Mouse (Mus musculus): ENCODE data around the gene Tm2d3.

Tm2d3 gene

DNA sequence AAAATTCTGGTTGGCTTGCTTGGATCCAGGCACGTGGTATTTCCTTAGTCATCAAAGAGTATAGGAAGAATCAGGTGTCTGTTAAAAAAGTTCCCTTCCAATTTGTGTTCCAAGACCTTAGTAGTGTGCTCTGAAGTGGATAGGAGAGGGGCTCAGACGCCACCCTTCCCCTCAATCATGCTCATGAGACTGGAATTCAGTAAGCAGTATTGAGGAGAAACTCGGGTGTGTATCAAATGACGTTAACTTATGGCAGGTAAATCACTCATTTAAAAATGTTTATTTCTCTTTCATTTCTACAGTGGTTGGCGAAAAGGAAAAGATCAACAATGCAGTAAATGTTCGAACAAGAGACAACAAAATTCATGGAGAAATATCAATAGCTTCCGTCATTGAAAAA lies at the start of gene Tm2d3:
Gene Tm2d3 (plus strand): TSS at position 301 of the 400 bp plus-strand sequence.
- DNase-seq (ENCODE audit: low spot score in 2 of 2): no peak

- DNase-seq (ENCODE audit: low spot score in 2 of 2): no peak
Measured at GRCm38 (mm10) chr7:65642371-65643304, 48.3 kb upstream of the Tm2d3 start.

DNA sequence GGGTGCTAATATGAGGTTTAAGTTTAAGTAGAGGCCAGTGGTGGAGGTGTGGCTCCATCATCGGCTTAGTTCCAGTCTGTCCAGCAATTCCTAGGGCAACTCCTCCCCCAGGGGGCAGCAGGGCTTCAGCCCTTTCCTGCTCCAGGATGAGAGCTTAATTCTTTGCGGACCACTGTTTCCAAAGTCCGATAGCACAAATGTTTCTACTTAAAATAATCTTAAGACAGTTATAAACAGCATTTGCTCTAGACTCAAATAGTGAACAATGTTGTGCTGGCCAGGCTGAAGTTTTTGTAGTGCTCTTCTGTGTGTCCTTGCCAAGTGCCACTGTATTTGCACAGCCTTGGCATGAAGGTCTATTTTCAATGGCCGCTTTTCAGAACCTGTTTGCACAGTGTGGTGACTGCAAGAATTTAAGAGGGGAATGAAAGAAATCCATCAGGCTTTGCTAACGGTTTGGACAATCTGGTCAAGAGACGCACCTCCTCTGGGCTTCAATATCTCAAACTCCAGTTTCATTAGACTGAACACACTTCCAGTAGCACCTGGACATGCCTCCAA lies 47.0 kb upstream of the Tm2d3 start:
- no peak for DNase-seq (ENCODE audit: low spot score in 2 of 2)

DNA sequence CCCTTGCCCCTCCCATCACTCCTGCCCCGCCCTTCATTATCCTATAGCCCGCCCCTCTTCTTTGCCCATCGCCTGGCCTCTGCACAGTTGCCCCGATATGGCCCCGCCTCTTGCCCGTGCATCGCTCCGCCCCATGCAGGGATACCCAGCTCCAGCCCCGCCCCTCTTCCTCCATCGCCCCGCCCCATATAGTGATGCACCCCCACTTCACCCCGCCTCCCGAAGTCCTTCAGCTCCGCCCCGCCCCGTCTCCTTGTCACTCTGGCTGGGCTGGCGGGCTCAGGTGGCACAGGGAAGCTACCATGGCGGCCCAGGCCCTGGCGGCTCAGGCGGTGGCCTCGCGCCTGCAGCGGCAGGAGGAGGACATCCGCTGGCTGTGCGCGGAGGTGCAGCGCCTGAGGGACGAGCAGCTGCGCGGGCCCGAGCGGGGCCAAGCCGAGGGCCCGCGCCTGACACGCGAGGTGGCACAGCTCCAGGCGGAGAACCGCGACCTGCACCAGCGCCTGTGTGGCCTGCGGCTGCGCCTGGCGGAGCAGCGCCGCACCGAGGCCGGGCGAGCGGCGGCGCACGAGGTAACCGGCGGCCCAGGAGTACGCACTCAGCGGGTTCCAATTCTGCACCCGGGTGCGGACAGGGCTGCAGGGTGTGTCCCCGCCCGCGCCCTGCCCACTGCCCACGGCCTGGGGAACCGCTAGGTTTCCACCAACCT lies 46.2 kb upstream of the Tm2d3 start, which contains the start of gene Tarsl2:
Gene Tarsl2 (plus strand): TSS at position 256 of the 709 bp plus-strand sequence.
- DNase-seq (ENCODE audit: low spot score in 2 of 2): peak; percentile 97 to 100

- DNase-seq (ENCODE audit: low spot score in 2 of 2): no peak
Measured at GRCm38 (mm10) chr7:65645996-65646395, 45.0 kb upstream of the Tm2d3 start.

- DNase-seq (ENCODE audit: low spot score in 2 of 2): no peak
Measured at GRCm38 (mm10) chr7:65650662-65651061, 40.3 kb upstream of the Tm2d3 start.

GRCm38 (mm10) chr7:65657490-65658120 lies 33.4 kb upstream of the Tm2d3 start:
- DNase-seq (ENCODE audit: low spot score in 2 of 2): no peak

- DNase-seq (ENCODE audit: low spot score in 2 of 2): no peak
Measured at GRCm38 (mm10) chr7:65663225-65663790, 27.7 kb upstream of the Tm2d3 start.

- DNase-seq (ENCODE audit: low spot score in 2 of 2): no peak
Measured at GRCm38 (mm10) chr7:65663886-65664285, 27.1 kb upstream of the Tm2d3 start.

- no peak for DNase-seq (ENCODE audit: low spot score in 2 of 2)
Measured at GRCm38 (mm10) chr7:65667491-65667890, 23.5 kb upstream of the Tm2d3 start.

DNA sequence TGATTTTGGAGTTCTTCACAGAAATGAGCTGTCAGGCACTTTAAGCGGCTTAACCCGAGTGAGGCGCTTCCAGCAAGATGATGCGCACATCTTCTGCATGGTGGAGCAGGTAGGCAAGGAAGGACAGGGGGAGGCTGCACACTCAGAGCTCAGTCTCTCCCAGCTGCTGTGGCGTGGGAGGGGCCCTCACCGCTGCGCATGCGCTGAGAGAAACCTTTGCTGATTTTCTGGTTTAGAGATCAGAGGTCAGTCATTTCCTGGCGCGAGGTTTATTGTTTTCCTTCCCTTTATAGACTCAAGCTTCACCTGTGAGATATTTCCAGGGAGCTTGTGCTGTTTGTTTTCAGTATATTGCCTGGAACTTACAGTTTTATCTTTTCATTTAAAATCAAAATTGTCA lies 12.9 kb upstream of the Tm2d3 start:
- no peak for DNase-seq (ENCODE audit: low spot score in 2 of 2)

GRCm38 (mm10) chr7:65678900-65679595 lies 11.9 kb upstream of the Tm2d3 start:
- no peak for DNase-seq (ENCODE audit: low spot score in 2 of 2)

DNA sequence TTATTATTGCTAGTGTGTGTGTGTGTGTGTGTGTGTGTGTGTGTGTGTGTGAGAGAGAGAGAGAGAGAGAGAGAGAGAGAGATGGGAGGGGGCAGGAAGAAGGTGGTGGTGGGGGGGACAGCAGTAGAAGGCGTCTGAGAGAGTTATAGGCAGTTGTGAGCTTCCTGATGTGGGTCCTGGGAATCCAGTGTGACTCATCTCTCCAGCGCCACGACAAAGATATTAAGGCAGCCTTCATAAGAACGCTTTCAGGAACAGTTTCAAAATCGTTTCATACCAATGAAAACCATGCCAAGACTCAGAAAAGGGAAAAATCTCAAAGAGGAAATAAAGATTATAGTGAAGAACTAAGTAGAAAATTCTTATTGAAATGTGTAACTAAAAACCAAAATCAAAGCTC lies 9.8 kb upstream of the Tm2d3 start:
- no peak for DNase-seq (ENCODE audit: low spot score in 2 of 2)

- no peak for DNase-seq (ENCODE audit: low spot score in 2 of 2)
Measured at GRCm38 (mm10) chr7:65684256-65684835, 6.6 kb upstream of the Tm2d3 start.

DNA sequence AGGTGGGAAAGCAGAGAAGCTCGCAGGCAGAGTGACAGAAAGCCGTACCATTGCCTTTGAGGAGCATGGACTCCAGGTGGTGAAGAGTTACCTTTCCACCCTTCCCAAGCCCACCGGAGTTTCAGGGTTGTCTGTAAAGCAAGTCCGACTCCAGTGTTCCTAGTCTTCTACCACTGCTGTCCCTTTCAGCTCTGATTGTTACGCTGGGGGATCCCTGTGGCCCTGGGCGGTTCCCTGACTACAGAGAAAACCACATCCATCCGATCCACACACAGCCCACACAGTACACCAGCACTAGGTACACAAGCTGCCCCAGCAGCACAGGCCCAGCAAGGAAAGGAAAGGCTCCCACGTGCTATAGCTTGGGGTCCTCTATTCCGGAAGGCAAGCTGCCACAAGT lies 4.3 kb upstream of the Tm2d3 start:
- DNase-seq (ENCODE audit: low spot score in 2 of 2): no peak

DNA sequence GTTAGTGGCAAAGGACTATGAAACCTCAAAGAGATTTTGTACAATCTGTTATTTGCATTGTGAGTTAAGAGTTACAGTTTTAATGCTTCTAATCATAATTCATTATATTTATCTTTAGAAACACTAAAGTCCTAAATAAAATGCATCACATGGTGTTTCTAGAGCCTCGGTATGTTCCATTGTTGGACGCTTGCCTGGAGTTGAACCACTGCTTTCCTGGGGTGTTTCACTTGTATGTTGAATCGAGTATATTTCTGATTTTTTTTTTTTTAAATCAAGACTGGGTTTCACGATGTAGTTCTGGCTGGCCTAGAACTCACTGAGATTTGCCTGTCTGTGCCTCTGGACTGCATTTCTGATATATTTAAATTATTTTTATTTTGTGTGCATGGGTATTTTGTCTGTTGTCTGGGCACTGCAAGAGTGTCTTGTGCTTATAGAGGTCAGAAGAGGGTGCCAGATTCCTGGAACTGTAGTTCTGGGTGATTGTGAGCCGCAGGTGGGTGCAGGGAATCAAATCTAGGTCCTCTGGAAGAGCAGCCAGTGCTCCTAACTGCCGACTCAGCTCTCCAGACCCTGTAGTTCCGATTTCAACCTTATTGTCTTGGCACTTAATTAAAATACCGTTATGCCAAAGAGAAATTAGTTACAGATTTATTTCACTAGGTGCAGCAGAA lies 1.1 kb downstream of the Tm2d3 start:
- no peak for DNase-seq (ENCODE audit: low spot score in 2 of 2)

DNA sequence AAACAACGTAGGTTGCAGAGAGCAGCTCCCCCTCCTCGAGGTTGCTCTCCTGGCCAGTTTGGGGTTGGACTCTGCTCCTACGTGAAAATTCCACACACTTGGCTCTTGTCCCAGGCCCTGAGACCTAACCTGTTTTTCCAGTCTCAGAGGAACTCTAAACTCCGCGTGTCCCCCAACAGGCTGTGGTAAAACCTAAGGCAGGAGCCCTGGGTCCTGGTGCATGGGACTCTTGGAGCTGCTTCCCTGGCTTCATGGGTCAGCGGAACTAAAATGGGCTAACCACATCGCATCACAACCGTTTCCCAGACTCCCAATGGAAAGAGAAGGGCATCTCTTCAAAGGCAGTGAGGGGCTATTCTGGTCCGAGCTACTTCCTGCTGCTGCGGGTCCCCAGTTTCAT lies 1.9 kb downstream of the Tm2d3 start:
- peak in 1 of 2 experiments; percentile 20 for DNase-seq (ENCODE audit: low spot score in 2 of 2)

DNA sequence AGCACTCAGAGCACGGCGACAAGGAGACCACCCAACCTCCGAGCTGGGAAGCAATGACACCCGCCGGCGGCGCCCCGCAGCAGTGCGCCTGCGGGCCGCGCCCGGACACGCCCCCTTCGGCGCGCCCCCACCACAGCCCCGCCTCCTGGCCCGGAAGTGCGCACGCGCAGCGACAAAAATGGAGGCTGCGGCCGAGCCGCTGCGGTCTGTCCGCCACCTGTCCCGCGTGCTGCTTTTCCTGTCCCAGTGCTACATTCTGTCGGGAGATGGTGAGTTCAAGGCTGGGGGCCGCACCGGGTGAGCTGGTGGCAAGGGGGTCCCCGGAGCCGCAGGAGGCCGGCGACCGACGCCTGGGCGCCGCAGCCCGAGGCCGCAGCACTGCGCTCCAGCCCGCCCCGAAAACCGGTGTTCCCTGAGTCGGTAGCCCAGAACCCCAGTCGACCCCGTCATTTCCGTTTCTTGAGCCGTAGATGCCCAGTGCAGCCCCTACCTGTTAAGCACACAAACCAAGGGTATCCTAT lies 2.4 kb downstream of the Tm2d3 start:
- DNase-seq (ENCODE audit: low spot score in 2 of 2): peak; percentile 84 to 90

DNA sequence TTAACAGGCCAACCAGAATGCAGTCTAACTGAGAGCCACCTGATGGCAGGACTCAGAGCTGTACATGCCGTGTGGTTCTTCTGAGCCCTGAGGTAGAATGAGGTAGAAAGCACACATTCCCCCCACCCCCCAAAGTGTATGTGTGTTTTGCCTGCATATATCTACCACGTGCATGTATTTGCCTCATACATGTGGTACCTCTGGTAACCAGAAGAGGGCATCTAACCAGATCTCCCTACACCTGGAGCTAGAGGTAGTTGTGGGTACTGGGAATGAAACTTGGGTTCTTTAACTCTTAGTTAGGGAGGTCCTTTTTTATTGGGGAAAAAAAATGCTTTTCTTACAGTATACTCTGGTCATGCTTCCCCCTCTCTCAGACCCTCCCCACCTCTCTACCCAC lies 5.5 kb downstream of the Tm2d3 start:
- DNase-seq (ENCODE audit: low spot score in 2 of 2): no peak

DNA sequence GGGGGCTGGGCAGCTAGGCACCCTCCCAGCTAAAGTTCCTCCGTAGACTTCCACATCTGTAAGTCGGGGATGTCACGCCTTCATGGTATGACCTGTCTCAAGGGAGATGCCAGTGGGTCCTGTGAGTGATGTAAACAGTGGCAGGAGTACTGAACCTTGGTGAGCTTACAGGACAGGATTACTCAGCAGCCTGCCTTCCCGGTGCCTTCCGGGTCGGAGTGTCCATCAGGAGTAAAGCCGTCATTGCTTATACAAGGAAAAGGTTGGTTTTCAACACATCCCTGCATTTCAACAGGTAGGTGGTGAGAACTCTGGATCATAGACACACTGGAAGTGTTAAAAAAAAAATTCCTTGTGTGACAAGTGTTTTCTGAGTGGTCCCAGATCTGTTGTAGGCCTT lies 11.1 kb downstream of the Tm2d3 start:
- DNase-seq (ENCODE audit: low spot score in 2 of 2): no peak
